Mouse (Mus musculus): ENCODE measurements around the gene Ptprk.

Gene Ptprk

GRCm38 (mm10) chr10:28297531-28297930, 222.9 kb downstream of the Ptprk start:
- no peak for DNase-seq (ENCODE audit: low spot score in 2 of 2)

GRCm38 (mm10) chr10:28299207-28299606, 224.6 kb downstream of the Ptprk start:
- no peak for DNase-seq (ENCODE audit: low spot score in 2 of 2)

GRCm38 (mm10) chr10:28303856-28304255, 229.2 kb downstream of the Ptprk start:
- DNase-seq (ENCODE audit: low spot score in 2 of 2): no peak

GRCm38 (mm10) chr10:28304292-28304875, 229.8 kb downstream of the Ptprk start:
- no peak for DNase-seq (ENCODE audit: low spot score in 2 of 2)

- DNase-seq (ENCODE audit: low spot score in 2 of 2): peak in 1 of 2 experiments; percentile 49
Observed at GRCm38 (mm10) chr10:28306451-28307086, 231.9 kb downstream of the Ptprk start.

- DNase-seq (ENCODE audit: low spot score in 2 of 2): no peak
Observed at GRCm38 (mm10) chr10:28311369-28311768, 236.7 kb downstream of the Ptprk start.

- DNase-seq (ENCODE audit: low spot score in 2 of 2): no peak
Observed at GRCm38 (mm10) chr10:28322995-28323394, 248.4 kb downstream of the Ptprk start.

GRCm38 (mm10) chr10:28335232-28335631, 260.6 kb downstream of the Ptprk start:
- no peak for DNase-seq (ENCODE audit: low spot score in 2 of 2)

- DNase-seq (ENCODE audit: low spot score in 2 of 2): no peak
Observed at GRCm38 (mm10) chr10:28338536-28338935, 263.9 kb downstream of the Ptprk start.

- DNase-seq (ENCODE audit: low spot score in 2 of 2): peak; percentile 25 to 75
Observed at GRCm38 (mm10) chr10:28345196-28345681, 270.6 kb downstream of the Ptprk start.

- DNase-seq (ENCODE audit: low spot score in 2 of 2): no peak
Observed at GRCm38 (mm10) chr10:28365291-28365690, 290.7 kb downstream of the Ptprk start.

GRCm38 (mm10) chr10:28366065-28366677, 291.6 kb downstream of the Ptprk start:
- no peak for DNase-seq (ENCODE audit: low spot score in 2 of 2)

GRCm38 (mm10) chr10:28369808-28370207, 295.2 kb downstream of the Ptprk start:
- no peak for DNase-seq (ENCODE audit: low spot score in 2 of 2)

- no peak for DNase-seq (ENCODE audit: low spot score in 2 of 2)
Observed at GRCm38 (mm10) chr10:28374874-28375273, 300.3 kb downstream of the Ptprk start.

- DNase-seq (ENCODE audit: low spot score in 2 of 2): no peak
Observed at GRCm38 (mm10) chr10:28379752-28380488, 305.3 kb downstream of the Ptprk start.

GRCm38 (mm10) chr10:28387563-28388222, 313.1 kb downstream of the Ptprk start:
- no peak for DNase-seq (ENCODE audit: low spot score in 2 of 2)

GRCm38 (mm10) chr10:28391168-28391567, 316.5 kb downstream of the Ptprk start:
- no peak for DNase-seq (ENCODE audit: low spot score in 2 of 2)

GRCm38 (mm10) chr10:28395610-28396519, 321.2 kb downstream of the Ptprk start:
- no peak for DNase-seq (ENCODE audit: low spot score in 2 of 2)

- DNase-seq (ENCODE audit: low spot score in 2 of 2): no peak
Observed at GRCm38 (mm10) chr10:28396520-28396915, 321.9 kb downstream of the Ptprk start.

GRCm38 (mm10) chr10:28401796-28402195, 327.2 kb downstream of the Ptprk start:
- DNase-seq (ENCODE audit: low spot score in 2 of 2): no peak

GRCm38 (mm10) chr10:28408980-28409379, 334.4 kb downstream of the Ptprk start:
- DNase-seq (ENCODE audit: low spot score in 2 of 2): no peak
